ENCODE assay signal across 23 mouse cellular contexts in genomic region chr11:119352113-119352512, GRCm38 (mm10). TPM values are rescaled to one million over a fixed set of nuclear protein-coding genes. Genes with fewer than 3 reads are reported as not detected.
A peak's percentile ranks its signal among the peaks of the same experiment; 100 is the strongest.
DNase-seq lines count a peak whose midpoint lies in the region; ATAC-seq and TF ChIP-seq lines count a peak whose summit lies in the region.
"Had no signal": no experiment of that assay in that cellular context is flagged by ENCODE, and none has a peak within 500 bp of the region (broad histone marks: within the 10 kb centered on the region; RNA-seq: fewer than 3 reads in every experiment).

No protein-coding gene starts in this region.

- H3K4me2 ChIP-seq in forebrain, embryonic 12.5 days = no peak overlapping the region
- H3K4me2 ChIP-seq: embryonic facial prominence, embryonic 13.5 days; hindbrain, embryonic 12.5 days; kidney, embryonic 15.5 days; midbrain, embryonic 12.5 days had no signal

- no peak for TF ChIP-seq CTCF in spleen, adult 2 months (IDR thresholded peaks at IDR 0.05; ENCODE audit: extremely low read depth, insufficient read depth, insufficient read length, insufficient replicate concordance)

- H3K36me3 ChIP-seq in spleen, adult 2 months (ENCODE audit: control insufficient read depth, insufficient read depth, low read length) = peaks cover 17% of the 10 kb centered on the region
- peaks cover 37% of the 10 kb centered on the region for H3K36me3 ChIP-seq in macrophage (ENCODE audit: inconsistent target)
- peaks cover 1% of the 10 kb centered on the region; the same call in 1 of the 2 replicates for H3K36me3 ChIP-seq in splenic B cell, adult 2 months (ENCODE audit: control insufficient read depth, insufficient read depth, low read length, poor library complexity, severe bottlenecking)
- H3K36me3 ChIP-seq in forebrain, embryonic 12.5 days (replicated peaks) = no peaks in the 10 kb centered on the region
- H3K36me3 ChIP-seq: embryonic facial prominence, embryonic 13.5 days; hindbrain, embryonic 12.5 days; kidney, embryonic 15.5 days; midbrain, embryonic 12.5 days had no signal

- no peak overlapping the region for H3K4me3 ChIP-seq in spleen, adult 2 months (ENCODE audit: extremely low read depth, insufficient read depth, insufficient read length)
- H3K4me3 ChIP-seq in macrophage (ENCODE audit: inconsistent target) = no peak overlapping the region
- no peak overlapping the region for H3K4me3 ChIP-seq in forebrain, embryonic 12.5 days (replicated peaks)
- H3K4me3 ChIP-seq: embryonic facial prominence, embryonic 13.5 days; forebrain, embryonic 10.5 days; hindbrain, embryonic 12.5 days; kidney, embryonic 15.5 days; midbrain, embryonic 12.5 days had no signal

- peak overlapping the region; percentile 52 for H3K27ac ChIP-seq in spleen, adult 2 months (ENCODE audit: insufficient read depth, low read length)
- H3K27ac ChIP-seq in macrophage = peak overlapping the region; percentile 85
- H3K27ac ChIP-seq in forebrain, embryonic 12.5 days = no peak overlapping the region
- H3K27ac ChIP-seq: embryonic facial prominence, embryonic 13.5 days; forebrain, embryonic 10.5 days; hindbrain, embryonic 12.5 days; kidney, embryonic 15.5 days; liver, embryonic 14.5 days; midbrain, embryonic 12.5 days had no signal

- ATAC-seq in erythroblast, adult 5-6 weeks (replicated peaks; ENCODE audit: low FRiP score, poor library complexity, severe bottlenecking) = no peak
- no peak for ATAC-seq in forebrain, embryonic 12.5 days (ENCODE audit: low FRiP score)
- ATAC-seq: intestine, embryonic 16.5 days; lung, postnatal 0 days had no signal

- peaks cover 26% of the 10 kb centered on the region; the same call in 1 of the 2 replicates for H3K4me1 ChIP-seq in spleen, adult 2 months (ENCODE audit: control insufficient read depth, insufficient read depth, insufficient read length)
- peaks cover 21% of the 10 kb centered on the region for H3K4me1 ChIP-seq in forebrain, embryonic 12.5 days

- no peak for TF ChIP-seq POLR2A in spleen, adult 2 months (IDR thresholded peaks at IDR 0.05; ENCODE audit: low read depth, low read length)

- WGBS in spleen, adult 2 months = 17% methylated on average over 7 of the region's 7 CpGs
- 8% methylated on average over 7 of the region's 7 CpGs for WGBS in macrophage (ENCODE audit: missing documents)
- WGBS in forebrain, embryonic 12.5 days = 87% methylated on average over 7 of the region's 7 CpGs

- H3K27me3 ChIP-seq in spleen, adult 2 months (ENCODE audit: control insufficient read depth, insufficient read depth, low read length) = no peaks in the 10 kb centered on the region
- no peaks in the 10 kb centered on the region for H3K27me3 ChIP-seq in splenic B cell, adult 2 months (ENCODE audit: control insufficient read depth, insufficient read depth, low read length, poor library complexity, severe bottlenecking)
- 0 out of 2 replicates have a peak, but pooled peaks cover 3% of the 10 kb centered on the region for H3K27me3 ChIP-seq in forebrain, embryonic 12.5 days
- H3K27me3 ChIP-seq: embryonic facial prominence, embryonic 13.5 days; hindbrain, embryonic 12.5 days; kidney, embryonic 15.5 days; midbrain, embryonic 12.5 days had no signal

- DNase-seq in spleen, adult 2 months (ENCODE audit: low read depth in 1 of 2, low spot score in 2 of 2) = peak; percentile 21 to 40
- no peak for DNase-seq in spleen, postnatal 10 days (ENCODE audit: low spot score in 2 of 2)
- peak; percentile 22 for DNase-seq in T-cell, adult 2 months (ENCODE audit: low spot score)
- DNase-seq in splenic B cell, adult 2 months (ENCODE audit: low read depth, low spot score) = peak; percentile 53
- DNase-seq in thymus, postnatal 0 days (ENCODE audit: low spot score) = no peak
- DNase-seq: adrenal gland, postnatal 25 days; cerebellum, adult 8-10 months; gastrocnemius, postnatal 25 days; left cerebral cortex, postnatal 4 days; right cerebral cortex, postnatal 25 days; thymus, adult 2 months had no signal

- H3K9ac ChIP-seq in forebrain, embryonic 12.5 days = no peak overlapping the region
- H3K9ac ChIP-seq: embryonic facial prominence, embryonic 13.5 days; hindbrain, embryonic 12.5 days; kidney, embryonic 15.5 days; liver, embryonic 14.5 days; midbrain, embryonic 12.5 days had no signal

- H3K9me3 ChIP-seq in forebrain, embryonic 12.5 days = no peaks in the 10 kb centered on the region
- H3K9me3 ChIP-seq: embryonic facial prominence, embryonic 13.5 days; forebrain, embryonic 10.5 days; hindbrain, embryonic 12.5 days; kidney, embryonic 15.5 days; midbrain, embryonic 12.5 days had no signal

- H3K79me2 ChIP-seq in macrophage (ENCODE audit: inconsistent target) = peaks cover 38% of the 10 kb centered on the region; the same call in 1 of the 2 replicates

RNA-seq across cellular contexts. Expression of gene Sgsh, which starts 3.2 kb away (rescaled TPM):
- polyA plus RNA-seq in spleen, adult 2 months (2012; rRNA removed) = 43.1 and 61.5 TPM in 2 replicates
- 10 to 100 TPM in 16 of 26 experiments, 1 to 10 TPM in 10; 1.5 to 56.9 (median 13.5) TPM for total RNA-seq in macrophage (2018; cell fraction: chromatin; rRNA removed)
- total RNA-seq in macrophage (2018; cell fraction: cytosol; rRNA removed) = 10 to 100 TPM; 22.7 to 73.8 (median 37.7) TPM
- total RNA-seq in macrophage (2018; cell fraction: nucleus; rRNA removed) = 10 to 100 TPM in 25 of 26 experiments, 1 to 10 TPM in 1; 8.5 to 92.5 (median 49.4) TPM
- 29.1 to 46.3 TPM (median 41.6 TPM) in 3 replicates for polyA plus RNA-seq in macrophage (2018)
- polyA plus RNA-seq in thymus, postnatal 0 days (2015; fragmentation: Nextera tagmentation; extraction: Ambion mirVana) = 5.4 and 6.1 TPM in 2 replicates
- 0.77 and 4.2 TPM in 2 replicates for total RNA-seq in erythroblast, adult 5-6 weeks (2015; ENCODE audit: low replicate concordance)
- 1.5 and 3.2 TPM in 2 replicates for total RNA-seq in erythroblast, adult 5-6 weeks (2017; ENCODE audit: low replicate concordance)
- 4.4 and 6.2 TPM in 2 replicates for polyA plus RNA-seq in forebrain, embryonic 12.5 days (2016; fragmentation: Nextera tagmentation; extraction: Ambion mirVana)

RNA-seq across cellular contexts. Expression of gene Slc26a11, which starts 3.2 kb away (rescaled TPM):
- 28.3 and 35.8 TPM in 2 replicates for polyA plus RNA-seq in spleen, adult 2 months (2012; rRNA removed)
- total RNA-seq in macrophage (2018; cell fraction: chromatin; rRNA removed) = 100 to 1,000 TPM in 9 of 26 experiments, 10 to 100 TPM in 17; 15.5 to 377 (median 67.8) TPM
- total RNA-seq in macrophage (2018; cell fraction: cytosol; rRNA removed) = 10 to 100 TPM in 25 of 26 experiments, 1 to 10 TPM in 1; 9.5 to 65.6 (median 19.1) TPM
- 100 to 1,000 TPM in 9 of 26 experiments, 10 to 100 TPM in 17; 14.8 to 287 (median 44.4) TPM for total RNA-seq in macrophage (2018; cell fraction: nucleus; rRNA removed)
- 18.1 to 63.0 TPM (median 27.9 TPM) in 3 replicates for polyA plus RNA-seq in macrophage (2018)
- polyA plus RNA-seq in thymus, postnatal 0 days (2015; fragmentation: Nextera tagmentation; extraction: Ambion mirVana) = 2.1 and 2.5 TPM in 2 replicates
- total RNA-seq in erythroblast, adult 5-6 weeks (2015; ENCODE audit: low replicate concordance) = not detected in 2 replicates
- 0.70 TPM in 1 of 2 replicates, not detected in the other for total RNA-seq in erythroblast, adult 5-6 weeks (2017; ENCODE audit: low replicate concordance)
- 5.1 and 6.3 TPM in 2 replicates for polyA plus RNA-seq in forebrain, embryonic 12.5 days (2016; fragmentation: Nextera tagmentation; extraction: Ambion mirVana)

RNA-seq across cellular contexts. Expression of gene Rnf213, which starts 40.8 kb away (rescaled TPM):
- polyA plus RNA-seq in spleen, adult 2 months (2012; rRNA removed) = 27.4 and 29.1 TPM in 2 replicates
- 1,000 to 10,000 TPM in 24 of 26 experiments, 100 to 1,000 TPM in 2; 863 to 6,071 (median 2,924) TPM for total RNA-seq in macrophage (2018; cell fraction: chromatin; rRNA removed)
- 1,000 to 10,000 TPM in 6 of 26 experiments, 100 to 1,000 TPM in 20; 270 to 1,278 (median 522) TPM for total RNA-seq in macrophage (2018; cell fraction: cytosol; rRNA removed)
- total RNA-seq in macrophage (2018; cell fraction: nucleus; rRNA removed) = 1,000 to 10,000 TPM in 16 of 26 experiments, 100 to 1,000 TPM in 10; 480 to 3,234 (median 2,295) TPM
- 207 to 477 TPM (median 276 TPM) in 3 replicates for polyA plus RNA-seq in macrophage (2018)
- 18.7 and 20.2 TPM in 2 replicates for polyA plus RNA-seq in thymus, postnatal 0 days (2015; fragmentation: Nextera tagmentation; extraction: Ambion mirVana)
- 90.7 and 93.4 TPM in 2 replicates for total RNA-seq in erythroblast, adult 5-6 weeks (2015; ENCODE audit: low replicate concordance)
- 77.5 and 79.4 TPM in 2 replicates for total RNA-seq in erythroblast, adult 5-6 weeks (2017; ENCODE audit: low replicate concordance)
- 1.9 and 2.0 TPM in 2 replicates for polyA plus RNA-seq in forebrain, embryonic 12.5 days (2016; fragmentation: Nextera tagmentation; extraction: Ambion mirVana)

RNA-seq across cellular contexts. Expression of gene Card14, which starts 44.5 kb away (rescaled TPM):
- polyA plus RNA-seq in spleen, adult 2 months (2012; rRNA removed) = 0.02 and 0.05 TPM in 2 replicates
- 1 to 10 TPM in 7 of 26 experiments, under 1 TPM in 6, not detected in 13; 0.19 to 2.5 (median 1.1) TPM for total RNA-seq in macrophage (2018; cell fraction: chromatin; rRNA removed)
- total RNA-seq in macrophage (2018; cell fraction: cytosol; rRNA removed) = under 1 TPM in 20 of 26 experiments, not detected in 6; 0.03 to 0.54 (median 0.27) TPM
- total RNA-seq in macrophage (2018; cell fraction: nucleus; rRNA removed) = 1 to 10 TPM in 6 of 26 experiments, under 1 TPM in 5, not detected in 15; 0.17 to 1.4 (median 1.1) TPM
- polyA plus RNA-seq in macrophage (2018) = 0.06 to 0.68 TPM (median 0.22 TPM) in 3 replicates
- 0.14 and 0.17 TPM in 2 replicates for polyA plus RNA-seq in thymus, postnatal 0 days (2015; fragmentation: Nextera tagmentation; extraction: Ambion mirVana)
- not detected in 2 replicates for total RNA-seq in erythroblast, adult 5-6 weeks (2015; ENCODE audit: low replicate concordance)
- total RNA-seq in erythroblast, adult 5-6 weeks (2017; ENCODE audit: low replicate concordance) = not detected in 2 replicates
- polyA plus RNA-seq in forebrain, embryonic 12.5 days (2016; fragmentation: Nextera tagmentation; extraction: Ambion mirVana) = 0.06 and 0.13 TPM in 2 replicates
- polyA plus RNA-seq: forebrain, embryonic 10.5 days; neural tube, embryonic 11.5 days had no signal

RNA-seq across cellular contexts. Expression of gene Eif4a3, which starts 52.2 kb away (rescaled TPM):
- 73.4 and 97.6 TPM in 2 replicates for polyA plus RNA-seq in spleen, adult 2 months (2012; rRNA removed)
- 100 to 1,000 TPM in 6 of 26 experiments, 10 to 100 TPM in 20; 30.8 to 125 (median 89.8) TPM for total RNA-seq in macrophage (2018; cell fraction: chromatin; rRNA removed)
- 100 to 1,000 TPM in 20 of 26 experiments, 10 to 100 TPM in 6; 85.6 to 141 (median 111) TPM for total RNA-seq in macrophage (2018; cell fraction: cytosol; rRNA removed)
- total RNA-seq in macrophage (2018; cell fraction: nucleus; rRNA removed) = 100 to 1,000 TPM in 4 of 26 experiments, 10 to 100 TPM in 22; 38.2 to 124 (median 58.8) TPM
- polyA plus RNA-seq in macrophage (2018) = 73.3 to 139 TPM (median 79.7 TPM) in 3 replicates
- polyA plus RNA-seq in thymus, postnatal 0 days (2015; fragmentation: Nextera tagmentation; extraction: Ambion mirVana) = 417 and 424 TPM in 2 replicates
- 71.5 and 81.1 TPM in 2 replicates for total RNA-seq in erythroblast, adult 5-6 weeks (2015; ENCODE audit: low replicate concordance)
- 44.6 and 45.7 TPM in 2 replicates for total RNA-seq in erythroblast, adult 5-6 weeks (2017; ENCODE audit: low replicate concordance)
- 366 and 368 TPM in 2 replicates for polyA plus RNA-seq in forebrain, embryonic 12.5 days (2016; fragmentation: Nextera tagmentation; extraction: Ambion mirVana)

Comparison
In these comparisons a context has a peak if more than half of its experiments do, and no peak if none do; other contexts are left out.
1. DNase-seq: peak in spleen, adult 2 months (2 of 2), T-cell, adult 2 months (single experiment) and splenic B cell, adult 2 months (single experiment); none in spleen, postnatal 10 days (0 of 2) and thymus, postnatal 0 days (single experiment).